Comparison of ENCODE assay signal across 15 mouse cellular contexts in the genomic region with DNA sequence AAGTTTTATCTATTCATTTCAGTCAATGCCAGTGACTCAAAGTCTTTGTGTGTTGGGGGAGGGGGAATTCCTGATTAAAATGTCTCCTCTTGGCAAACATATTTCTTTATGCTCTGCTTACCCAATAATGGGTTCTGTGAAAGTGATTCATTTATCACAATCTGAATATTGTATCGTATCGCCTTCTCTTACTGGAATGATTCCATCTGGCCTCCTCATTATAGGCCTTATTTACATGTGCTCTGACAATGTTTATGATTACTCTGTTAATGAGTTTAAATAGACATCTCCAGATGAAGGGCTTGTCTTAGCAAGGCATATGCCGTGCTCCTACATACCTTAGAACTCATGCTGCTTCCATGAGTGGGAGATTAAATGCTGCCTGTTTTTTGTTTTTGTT.
"Had no signal": no experiment of that assay in that cellular context is flagged by ENCODE, and none has a peak within 500 bp of the region (broad histone marks: within the 10 kb centered on the region; RNA-seq: fewer than 3 reads in every experiment).

No protein-coding gene starts in this region.

- H3K27ac ChIP-seq: kidney, embryonic 15.5 days; limb, embryonic 13.5 days; liver, embryonic 14.5 days; midbrain, embryonic 10.5 days; neural tube, embryonic 13.5 days had no signal

- H3K9me3 ChIP-seq: kidney, embryonic 15.5 days; limb, embryonic 13.5 days; midbrain, embryonic 10.5 days; neural tube, embryonic 13.5 days had no signal

- H3K36me3 ChIP-seq: kidney, embryonic 15.5 days; limb, embryonic 13.5 days; midbrain, embryonic 10.5 days; neural tube, embryonic 13.5 days had no signal

- H3K4me1 ChIP-seq: kidney, embryonic 15.5 days; limb, embryonic 13.5 days; midbrain, embryonic 10.5 days; neural tube, embryonic 13.5 days had no signal

- DNase-seq: kidney, adult 2 months; kidney, postnatal 14 days; left cerebral cortex, postnatal 4 days; lung, adult 18-20 months; lung, postnatal 36 days; midbrain, embryonic 14.5 days; right cerebral cortex, adult 18-20 months; thymus, adult 2 months; thymus, postnatal 25 days had no signal

- H3K27me3 ChIP-seq: kidney, embryonic 15.5 days; limb, embryonic 13.5 days; neural tube, embryonic 13.5 days had no signal

- H3K4me3 ChIP-seq: kidney, embryonic 15.5 days; limb, embryonic 13.5 days; midbrain, embryonic 10.5 days; myocyte; neural tube, embryonic 13.5 days had no signal

- H3K4me2 ChIP-seq: kidney, embryonic 15.5 days; limb, embryonic 13.5 days; neural tube, embryonic 13.5 days had no signal

- H3K9ac ChIP-seq: kidney, embryonic 15.5 days; limb, embryonic 13.5 days; liver, embryonic 14.5 days; neural tube, embryonic 13.5 days had no signal
